Comparison of ENCODE assay signal across 28 mouse cellular contexts in genomic region chr9:31018705-31019104, GRCm38 (mm10).
"Had no signal": no experiment of that assay in that cellular context is flagged by ENCODE, and none has a peak within 500 bp of the region (broad histone marks: within the 10 kb centered on the region; RNA-seq: fewer than 3 reads in every experiment).

No protein-coding gene starts in this region.

- H3K9ac ChIP-seq: heart, embryonic 13.5 days; heart, embryonic 15.5 days; hindbrain, embryonic 12.5 days; hindbrain, embryonic 14.5 days; kidney, embryonic 15.5 days; limb, embryonic 12.5 days; liver, embryonic 14.5 days had no signal

- DNase-seq: gastrocnemius, adult 2 months; gastrocnemius, postnatal 10 days; gastrocnemius, postnatal 25 days; heart, adult 2 months; heart, postnatal 14 days; heart, postnatal 36 days; kidney, adult 11 months; kidney, adult 2 months; kidney, adult 9 months; kidney, postnatal 14 days; kidney, postnatal 36 days; layer of hippocampus, adult 9-11 months; layer of hippocampus, postnatal 36 days; liver had no signal

- H3K4me1 ChIP-seq: heart, embryonic 13.5 days; heart, embryonic 15.5 days; hindbrain, embryonic 10.5 days; hindbrain, embryonic 12.5 days; kidney, embryonic 15.5 days; limb, embryonic 10.5 days; limb, embryonic 12.5 days had no signal

- H3K27me3 ChIP-seq: heart, embryonic 13.5 days; heart, embryonic 15.5 days; hindbrain, embryonic 12.5 days; kidney, embryonic 15.5 days; limb, embryonic 12.5 days had no signal

- H3K4me2 ChIP-seq: heart, embryonic 11.5 days; heart, embryonic 13.5 days; heart, embryonic 15.5 days; hindbrain, embryonic 12.5 days; hindbrain, embryonic 14.5 days; kidney, embryonic 15.5 days; limb, embryonic 12.5 days; liver, embryonic 11.5 days had no signal

- H3K36me3 ChIP-seq: heart, embryonic 13.5 days; heart, embryonic 15.5 days; hindbrain, embryonic 10.5 days; hindbrain, embryonic 12.5 days; kidney, embryonic 15.5 days; limb, embryonic 10.5 days; limb, embryonic 12.5 days had no signal

- H3K4me3 ChIP-seq: gastrocnemius, adult 2 months; heart, adult 2 months; heart, embryonic 13.5 days; heart, embryonic 15.5 days; hindbrain, embryonic 10.5 days; hindbrain, embryonic 12.5 days; kidney, embryonic 15.5 days; limb, embryonic 10.5 days; limb, embryonic 12.5 days had no signal

- H3K9me3 ChIP-seq: heart, embryonic 15.5 days; hindbrain, embryonic 10.5 days; hindbrain, embryonic 12.5 days; kidney, embryonic 15.5 days; limb, embryonic 10.5 days; limb, embryonic 12.5 days had no signal

- ATAC-seq: hindbrain, embryonic 16.5 days; intestine, embryonic 16.5 days had no signal

- H3K27ac ChIP-seq: gastrocnemius, adult 2 months; heart, adult 2 months; heart, embryonic 13.5 days; heart, embryonic 15.5 days; hindbrain, embryonic 10.5 days; hindbrain, embryonic 12.5 days; hindbrain, embryonic 14.5 days; kidney, embryonic 15.5 days; kidney, postnatal 0 days; limb, embryonic 10.5 days; limb, embryonic 12.5 days; liver, embryonic 14.5 days had no signal
